ENCODE assay signal across 9 mouse cellular contexts in the genomic region with DNA sequence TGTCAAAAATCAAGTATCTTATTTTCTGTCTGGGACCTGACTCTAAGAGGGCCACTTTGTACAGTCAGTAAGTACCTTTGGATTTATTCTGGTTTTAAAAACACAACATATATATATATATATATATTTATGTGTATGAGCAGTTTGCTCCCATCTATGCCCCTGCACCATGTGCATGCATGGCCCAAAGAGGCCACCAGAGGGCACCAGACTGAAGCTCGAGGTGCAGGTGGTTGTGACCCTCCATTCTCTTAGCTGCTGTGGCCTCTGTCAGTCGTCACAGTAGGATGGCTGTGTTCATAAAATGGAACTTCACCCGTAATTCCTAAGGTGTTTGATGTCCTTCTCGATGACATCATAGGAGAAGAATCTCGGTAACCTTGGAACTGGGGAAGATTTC. TPM values are rescaled to one million over a fixed set of nuclear protein-coding genes. Genes with fewer than 3 reads are reported as not detected.
DNase-seq lines count a peak whose midpoint lies in the region; ATAC-seq and TF ChIP-seq lines count a peak whose summit lies in the region.
"Had no signal": no experiment of that assay in that cellular context is flagged by ENCODE, and none has a peak within 500 bp of the region (broad histone marks: within the 10 kb centered on the region; RNA-seq: fewer than 3 reads in every experiment).

No protein-coding gene starts in this region.

- H3K9me3 ChIP-seq in ES-Bruce4 (replicated peaks; ENCODE audit: control insufficient read depth, insufficient read depth, low read length, poor library complexity, severe bottlenecking) = no peaks in the 10 kb centered on the region
- H3K9me3 ChIP-seq in forebrain, embryonic 15.5 days = no peaks in the 10 kb centered on the region
- H3K9me3 ChIP-seq in intestine, embryonic 14.5 days (ENCODE audit: control insufficient read depth, low read length) = no peaks in the 10 kb centered on the region
- no peaks in the 10 kb centered on the region for H3K9me3 ChIP-seq in liver, embryonic 13.5 days (replicated peaks)
- H3K9me3 ChIP-seq: hindbrain, embryonic 15.5 days had no signal

- no peaks in the 10 kb centered on the region for H3K27me3 ChIP-seq in ES-Bruce4 (ENCODE audit: control insufficient read depth, insufficient read depth, low read length, poor library complexity, severe bottlenecking)
- no peaks in the 10 kb centered on the region for H3K27me3 ChIP-seq in forebrain, embryonic 15.5 days
- no peaks in the 10 kb centered on the region for H3K27me3 ChIP-seq in intestine, embryonic 14.5 days (replicated peaks; ENCODE audit: control insufficient read depth, insufficient read depth, low read length)
- no peaks in the 10 kb centered on the region for H3K27me3 ChIP-seq in liver, embryonic 13.5 days
- H3K27me3 ChIP-seq: hindbrain, embryonic 15.5 days had no signal

- no peak for TF ChIP-seq POLR2A in ES-Bruce4 (IDR thresholded peaks at IDR 0.05; ENCODE audit: insufficient read depth, low read length)

- peak; percentile 80 for DNase-seq in 3T3-L1 (ENCODE audit: low read depth, low spot score)
- peak; percentile 71 for DNase-seq in c-Kit-positive CD71-positive TER-119-positive erythroid progenitor cells, embryonic 14.5 days (ENCODE audit: low spot score)
- DNase-seq in intestine, embryonic 14.5 days (ENCODE audit: low spot score) = peak; percentile 80
- DNase-seq in liver, embryonic 13.5 days = peak; percentile 71
- peak; percentile 87 for DNase-seq in thymus, postnatal 25 days

- H3K9ac ChIP-seq in ES-Bruce4 (ENCODE audit: low read depth, poor library complexity, severe bottlenecking) = no peak overlapping the region
- no peak overlapping the region for H3K9ac ChIP-seq in forebrain, embryonic 15.5 days (replicated peaks)
- H3K9ac ChIP-seq in intestine, embryonic 14.5 days (ENCODE audit: low read length) = no peak overlapping the region
- no peak overlapping the region for H3K9ac ChIP-seq in liver, embryonic 13.5 days
- H3K9ac ChIP-seq: hindbrain, embryonic 15.5 days had no signal

- H3K4me3 ChIP-seq in ES-Bruce4 (ENCODE audit: low read depth, low read length) = no peak overlapping the region
- H3K4me3 ChIP-seq in forebrain, embryonic 15.5 days = no peak overlapping the region
- H3K4me3 ChIP-seq in intestine, embryonic 14.5 days (ENCODE audit: low read depth, low read length) = no peak overlapping the region
- H3K4me3 ChIP-seq in liver, embryonic 13.5 days (replicated peaks) = no peak overlapping the region
- H3K4me3 ChIP-seq: hindbrain, embryonic 15.5 days had no signal

- no peaks in the 10 kb centered on the region for H3K4me1 ChIP-seq in ES-Bruce4 (ENCODE audit: control insufficient read depth, insufficient read depth, low read length)
- H3K4me1 ChIP-seq in forebrain, embryonic 15.5 days = no peaks in the 10 kb centered on the region
- H3K4me1 ChIP-seq in intestine, embryonic 14.5 days (replicated peaks; ENCODE audit: control insufficient read depth, insufficient read depth, low read length) = no peaks in the 10 kb centered on the region
- peaks cover 3% of the 10 kb centered on the region; the same call in 1 of the 2 replicates for H3K4me1 ChIP-seq in liver, embryonic 13.5 days (replicated peaks)
- H3K4me1 ChIP-seq: hindbrain, embryonic 15.5 days had no signal

- no peak for TF ChIP-seq EP300 in ES-Bruce4 (IDR thresholded peaks at IDR 0.05; ENCODE audit: insufficient read depth, low read depth, low read length)

- no peak overlapping the region for H3K27ac ChIP-seq in ES-Bruce4 (ENCODE audit: insufficient read depth, low read length)
- H3K27ac ChIP-seq in forebrain, embryonic 15.5 days (replicated peaks) = no peak overlapping the region
- no peak overlapping the region for H3K27ac ChIP-seq in intestine, embryonic 14.5 days (ENCODE audit: low read depth)
- no peak overlapping the region for H3K27ac ChIP-seq in liver, embryonic 13.5 days
- H3K27ac ChIP-seq: hindbrain, embryonic 15.5 days had no signal

- 21% methylated on average over 5 of the region's 5 CpGs for WGBS in forebrain, embryonic 15.5 days
- WGBS in intestine, embryonic 14.5 days = 17% methylated on average over 5 of the region's 5 CpGs
- WGBS in liver, embryonic 13.5 days (ENCODE audit: insufficient replicate concordance) = 8% methylated on average over 5 of the region's 5 CpGs

- TF ChIP-seq CTCF in ES-Bruce4 (IDR thresholded peaks at IDR 0.05; ENCODE audit: low read depth, low read length) = peak; percentile 94

- ATAC-seq in forebrain, embryonic 15.5 days (replicated peaks) = peak; percentile 63
- peak; percentile 64; the same call in 1 of the 2 replicates for ATAC-seq in intestine, embryonic 14.5 days (replicated peaks; ENCODE audit: low FRiP score, low TSS enrichment, low read depth)
- peak; percentile 66; the same call in 1 of the 2 replicates for ATAC-seq in liver, embryonic 13.5 days (ENCODE audit: low read depth)
- ATAC-seq in neutrophil, adult 5-6 weeks (ENCODE audit: extremely low read depth, insufficient number of reproducible peaks, low FRiP score, poor library complexity, severe bottlenecking) = peak; percentile 88

- no peak overlapping the region for H3K4me2 ChIP-seq in forebrain, embryonic 15.5 days (replicated peaks)
- H3K4me2 ChIP-seq in intestine, embryonic 14.5 days (ENCODE audit: low read length) = no peak overlapping the region
- no peak overlapping the region for H3K4me2 ChIP-seq in liver, embryonic 13.5 days
- H3K4me2 ChIP-seq: hindbrain, embryonic 15.5 days had no signal

- H3K36me3 ChIP-seq in ES-Bruce4 (ENCODE audit: control insufficient read depth, insufficient read depth, low read length, poor library complexity, severe bottlenecking) = no peaks in the 10 kb centered on the region
- peaks cover 6% of the 10 kb centered on the region; the same call in 1 of the 2 replicates for H3K36me3 ChIP-seq in forebrain, embryonic 15.5 days
- no peaks in the 10 kb centered on the region for H3K36me3 ChIP-seq in intestine, embryonic 14.5 days (ENCODE audit: control insufficient read depth, insufficient read depth, low read length)
- no peaks in the 10 kb centered on the region for H3K36me3 ChIP-seq in liver, embryonic 13.5 days

RNA-seq across cellular contexts. Expression of gene Tbc1d9b, which starts 16.9 kb away (rescaled TPM):
- 28.6 and 30.6 TPM in 2 replicates for polyA plus RNA-seq in ES-Bruce4 (2011; ENCODE audit: insufficient read depth, insufficient read length, low read depth, missing spikeins)
- 37.0 and 37.5 TPM in 2 replicates for polyA plus RNA-seq in forebrain, embryonic 15.5 days (2015; fragmentation: Nextera tagmentation; extraction: Ambion mirVana)
- polyA plus RNA-seq in intestine, embryonic 14.5 days (2014; fragmentation: Nextera tagmentation; extraction: Ambion mirVana) = 37.3 and 41.4 TPM in 2 replicates
- 10.9 and 13.7 TPM in 2 replicates for polyA plus RNA-seq in liver, embryonic 13.5 days (2015; fragmentation: Nextera tagmentation; extraction: Ambion mirVana)
- total RNA-seq in neutrophil, adult 5-6 weeks (2017) = 74.3 and 98.6 TPM in 2 replicates

RNA-seq across cellular contexts. Expression of gene Mrnip, which starts 59.9 kb away (rescaled TPM):
- polyA plus RNA-seq in ES-Bruce4 (2011; ENCODE audit: insufficient read depth, insufficient read length, low read depth, missing spikeins) = 11.0 and 12.8 TPM in 2 replicates
- 28.6 and 31.9 TPM in 2 replicates for polyA plus RNA-seq in forebrain, embryonic 15.5 days (2015; fragmentation: Nextera tagmentation; extraction: Ambion mirVana)
- polyA plus RNA-seq in intestine, embryonic 14.5 days (2014; fragmentation: Nextera tagmentation; extraction: Ambion mirVana) = 15.6 and 18.1 TPM in 2 replicates
- polyA plus RNA-seq in liver, embryonic 13.5 days (2015; fragmentation: Nextera tagmentation; extraction: Ambion mirVana) = 8.1 and 8.5 TPM in 2 replicates
- 2.2 and 2.9 TPM in 2 replicates for total RNA-seq in neutrophil, adult 5-6 weeks (2017)
